Mouse (Mus musculus) forebrain, postnatal 0 days (tissue): ENCODE measurements around the gene Phlpp1. TPM values are rescaled to one million over a fixed set of nuclear protein-coding genes. Genes with fewer than 3 reads are reported as not detected.

Source experiments
- ATAC-seq: fragments of 200-750 bp; cut with Nextera tagmentation; 2 replicates; pipeline ENCODE4 v1.8.0; 2017; ENCODE audit warnings: mild to moderate bottlenecking, moderate library complexity
- DNase-seq: peaks from one replicate; pipeline ENCODE4 v3.0.0-alpha.2; 2015
- H3K27ac ChIP-seq: fragments of 300-500 bp; sonication (generic); 2 replicates; pipeline ENCODE4 v1.5.1; 2014; ENCODE audit warnings: low read depth, mild to moderate bottlenecking, antibody characterized with exemption, low read length, moderate library complexity, mixed read lengths
- H3K27me3 ChIP-seq: fragments of 300-500 bp; sonication (generic); 2 replicates; pipeline ENCODE4 v1.6.1; 2014; ENCODE audit warnings: mild to moderate bottlenecking, low read length, mixed read lengths; ENCODE audit not compliant: insufficient read depth
- H3K36me3 ChIP-seq: fragments of 300-500 bp; sonication (generic); 2 replicates; pipeline ENCODE4 v1.6.1; 2014; ENCODE audit warnings: mild to moderate bottlenecking, moderate library complexity; ENCODE audit not compliant: insufficient read depth
- H3K4me1 ChIP-seq: fragments of 300-500 bp; sonication (generic); 2 replicates; pipeline ENCODE4 v1.6.1; 2014; ENCODE audit warnings: antibody characterized with exemption; ENCODE audit not compliant: insufficient read depth
- H3K4me2 ChIP-seq: fragments of 300-500 bp; sonication (generic); 2 replicates; pipeline ENCODE4 v1.6.1; 2014; ENCODE audit warnings: low read depth, mild to moderate bottlenecking, moderate library complexity
- H3K4me3 ChIP-seq: fragments of 300-500 bp; sonication (generic); 2 replicates; pipeline ENCODE4 v1.5.1; 2014; ENCODE audit warnings: low read depth, low read length, mixed read lengths
- H3K9ac ChIP-seq: fragments of 300-500 bp; sonication (generic); 2 replicates; pipeline ENCODE4 v1.6.1; 2014; ENCODE audit warnings: mild to moderate bottlenecking
- H3K9me3 ChIP-seq: fragments of 300-500 bp; sonication (generic); 2 replicates; pipeline ENCODE4 v1.6.1; 2016; ENCODE audit warnings: low read length
- CTCF ChIP-seq: sonication (generic); IDR thresholded peaks from 2 replicates; pipeline ENCODE4 v1.5.1; 2016; ENCODE audit warnings: antibody characterized with exemption, control low read depth, low read depth
- WGBS: fragments of 180-500 bp; shearing (Covaris S2); extraction: QIAGEN DNeasy Blood & Tissue Kit; methylation state at CpG from one replicate; pipeline ENCODE4 v1.1.7; 2014; 5-methylcytosine and 5-hydroxymethylcytosine counted together
- polyA plus RNA-seq: library from polyadenylated mRNA; unstranded; fragments of >200 nt; fragmentation: Nextera tagmentation; extraction: Ambion mirVana; gene quantifications from 2 replicates; pipeline ENCODE4 v1.2.1, GENCODE M21; 2015
- total RNA-seq: library from RNA; depleted of rRNA; stranded (reverse); fragments of >200 nt; gene quantifications from 2 replicates; pipeline ENCODE4 v1.2.3, GENCODE M21; 2014; rRNA removed

Phlpp1 gene
- total RNA-seq (23.5 and 32.5 TPM in 2 replicates), polyA plus RNA-seq (3.6 and 5.1 TPM in 2 replicates)

DNA sequence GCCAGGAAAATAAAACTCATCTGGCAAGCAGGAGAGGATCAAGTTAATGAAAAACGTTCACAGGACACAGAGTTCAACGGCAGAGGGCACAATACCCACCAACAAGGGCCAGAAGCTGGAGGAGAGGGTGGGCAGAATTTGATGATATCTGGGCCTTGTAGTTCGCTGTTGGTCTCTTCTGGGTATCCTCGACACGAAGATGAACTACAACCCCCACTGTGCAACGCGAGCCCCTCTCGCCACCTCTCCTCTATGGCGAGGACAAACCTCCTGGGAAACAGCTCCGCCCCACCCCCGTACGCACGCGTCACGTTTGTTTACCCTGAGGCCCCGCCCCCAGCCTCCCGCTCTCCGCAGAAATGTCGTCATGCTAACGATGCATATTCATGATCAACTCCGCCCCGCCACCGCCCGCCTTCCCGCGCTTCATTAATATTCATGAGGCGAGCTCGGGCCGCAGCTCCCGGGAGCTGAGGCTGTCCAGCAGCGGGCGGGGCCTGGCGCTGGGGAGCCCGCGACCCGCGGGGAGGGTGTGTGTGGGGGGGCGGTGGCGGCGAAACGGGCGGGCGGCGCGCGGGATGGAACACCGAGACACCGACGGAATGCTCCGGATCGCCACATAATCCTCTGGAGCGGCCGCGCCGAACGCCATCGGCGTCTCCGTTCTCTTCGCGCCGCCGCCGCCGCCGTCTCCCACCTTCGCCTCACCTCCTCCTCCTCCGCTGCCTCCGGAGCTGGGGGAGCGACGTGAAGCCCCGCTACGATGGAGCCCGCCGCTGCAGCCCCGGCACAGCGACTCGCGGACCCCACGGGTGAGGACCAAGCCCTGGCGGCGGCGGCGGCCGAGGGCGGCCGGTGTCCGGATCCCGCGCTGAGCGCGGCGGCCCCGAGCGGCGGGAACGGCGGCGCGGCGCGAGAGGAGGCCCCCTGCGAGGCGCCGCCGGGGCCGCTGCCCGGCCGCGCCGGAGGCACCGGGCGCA, at the start of gene Phlpp1:
Gene Phlpp1, plus strand, starts transcription at position 512 of the 980 bp plus-strand sequence.
- Histone ChIP-seq H3K9ac (peak within 1 kb of the TSS; percentile 89), H3K4me3 (peak within 1 kb of the TSS; percentile 97), H3K9me3 (no peaks in the 10 kb centered on the region), H3K4me1 (peaks cover 16% of the 10 kb centered on the region), H3K4me2 (peak within 1 kb of the TSS; percentile 67), H3K27ac (peak within 1 kb of the TSS; percentile 97), H3K27me3 (no peaks in the 10 kb centered on the region), H3K36me3 (no peaks in the 10 kb centered on the region)
- 3% methylated on average over 99 of the region's 113 CpGs for WGBS
- ATAC-seq (peak; percentile 98), DNase-seq (peak; percentile 100)
- peak; percentile 80 for TF ChIP-seq CTCF

DNA sequence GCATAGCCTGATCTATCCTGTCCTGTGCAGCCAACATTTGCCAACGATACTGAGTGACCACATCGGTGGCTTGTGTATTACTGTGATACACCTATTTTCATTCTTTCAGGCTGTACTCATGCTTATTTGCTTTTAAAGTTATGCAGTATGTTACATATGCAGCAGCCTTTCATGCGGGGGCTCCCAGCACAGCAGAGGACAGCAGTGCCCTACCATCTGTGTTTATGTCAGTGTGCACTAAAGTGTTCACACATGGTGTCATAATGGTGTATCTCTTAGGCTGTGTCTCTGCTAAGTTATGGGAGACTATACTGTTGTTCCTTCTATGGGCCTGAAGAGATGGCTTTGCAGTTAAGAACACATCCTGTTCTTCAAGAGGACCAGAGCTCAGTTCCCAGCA, 45.0 kb upstream of the Phlpp1 start:
- Histone ChIP-seq H3K4me2 (no peak overlapping the region), H3K9ac (no peak overlapping the region), H3K9me3 (no peaks in the 10 kb centered on the region), H3K4me1 (no peaks in the 10 kb centered on the region), H3K4me3 (no peak overlapping the region), H3K27ac (no peak overlapping the region), H3K36me3 (no peaks in the 10 kb centered on the region), H3K27me3 (no peaks in the 10 kb centered on the region)
- DNase-seq (peak; percentile 26), ATAC-seq (peak; percentile 95)
- no peak for TF ChIP-seq CTCF
- 86% methylated on average over 3 of the region's 3 CpGs for WGBS

DNA sequence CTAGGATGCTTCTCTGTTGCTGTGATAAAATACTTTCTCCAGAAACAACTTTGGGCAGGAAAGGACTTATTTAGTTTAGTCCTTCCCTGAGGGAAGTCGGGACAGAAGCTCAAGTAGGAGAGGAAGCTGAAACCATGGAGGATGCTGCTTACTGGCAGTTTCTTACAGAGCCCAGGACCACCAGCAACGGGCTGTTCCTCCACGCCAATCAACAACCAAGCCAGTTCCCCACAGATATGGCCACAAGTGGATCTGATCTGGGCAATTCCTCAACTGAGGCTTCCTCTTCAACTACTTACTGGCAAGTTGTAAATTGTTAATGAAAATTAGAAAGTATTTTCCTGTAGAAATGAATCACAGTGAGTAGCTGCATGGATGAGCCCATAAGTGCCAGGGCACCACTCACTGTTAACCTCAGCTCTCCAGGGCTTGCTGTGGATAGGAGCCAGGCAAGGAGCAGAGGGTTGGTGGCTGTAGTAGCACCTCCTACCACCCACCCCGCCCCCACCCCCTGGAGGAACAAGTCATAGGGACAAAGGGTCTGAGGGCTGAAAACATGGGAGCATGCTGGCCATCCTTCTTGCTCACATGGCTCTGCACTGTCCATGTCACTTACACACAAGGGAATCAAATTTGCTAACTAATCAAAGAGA, 39.7 kb upstream of the Phlpp1 start:
- Histone ChIP-seq H3K27ac (no peak overlapping the region), H3K4me2 (no peak overlapping the region), H3K9ac (no peak overlapping the region), H3K36me3 (no peaks in the 10 kb centered on the region), H3K4me1 (no peaks in the 10 kb centered on the region), H3K27me3 (no peaks in the 10 kb centered on the region), H3K9me3 (no peaks in the 10 kb centered on the region), H3K4me3 (no peak overlapping the region)
- WGBS, result 76% methylated on average over 4 of the region's 4 CpGs
- no peak for ATAC-seq
- no peak for DNase-seq
- TF ChIP-seq CTCF, result no peak

DNA sequence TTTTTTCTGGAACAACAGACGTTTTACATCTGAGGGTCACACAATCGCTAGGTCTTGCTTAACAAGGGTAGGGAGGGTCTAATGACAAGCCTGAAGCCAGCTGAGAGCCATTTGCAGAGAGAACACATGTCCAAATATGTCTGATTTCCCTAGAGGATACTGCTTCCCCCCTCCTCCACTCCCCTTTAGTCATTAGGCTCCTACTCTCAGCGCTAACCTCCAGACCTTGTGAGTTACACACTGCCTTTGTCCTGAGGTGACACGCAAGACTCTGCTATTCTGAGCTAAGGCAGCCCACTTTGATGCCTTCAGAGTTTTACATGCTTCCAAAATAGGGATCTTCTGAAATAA, 39.2 kb upstream of the Phlpp1 start:
- H3K27ac ChIP-seq, result no peak overlapping the region
- H3K36me3 ChIP-seq, result no peaks in the 10 kb centered on the region
- no peaks in the 10 kb centered on the region for H3K4me1 ChIP-seq
- ATAC-seq (peak; percentile 18; the same call in 1 of the 2 replicates), DNase-seq (no peak)
- no peak overlapping the region for H3K4me2 ChIP-seq
- no peak for TF ChIP-seq CTCF
- no peaks in the 10 kb centered on the region for H3K27me3 ChIP-seq
- no peak overlapping the region for H3K9ac ChIP-seq
- no peak overlapping the region for H3K4me3 ChIP-seq
- WGBS, result 45% methylated on average over 4 of the region's 4 CpGs
- no peaks in the 10 kb centered on the region for H3K9me3 ChIP-seq

DNA sequence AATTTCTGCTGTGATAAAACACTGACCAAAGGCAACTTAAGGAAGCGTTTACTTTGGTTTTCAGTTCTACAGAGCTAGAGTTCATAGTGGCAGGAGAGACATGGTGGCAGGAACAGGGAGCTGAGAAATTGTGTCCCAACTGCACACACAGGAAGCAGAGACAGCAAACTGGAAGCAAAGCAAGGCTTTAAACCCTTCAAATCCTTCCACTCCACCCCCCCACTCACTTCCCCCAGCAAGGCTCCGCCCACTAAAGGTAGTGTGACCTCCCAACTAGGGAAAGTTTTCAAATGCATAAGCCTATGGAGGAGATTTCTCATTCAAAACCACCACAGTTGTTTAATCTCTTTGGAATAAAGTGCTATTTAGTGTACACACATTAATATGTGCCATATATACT, 32.9 kb upstream of the Phlpp1 start:
- Histone ChIP-seq H3K27me3 (no peaks in the 10 kb centered on the region), H3K4me1 (no peaks in the 10 kb centered on the region), H3K4me2 (no peak overlapping the region), H3K36me3 (no peaks in the 10 kb centered on the region), H3K9me3 (no peaks in the 10 kb centered on the region), H3K4me3 (no peak overlapping the region), H3K27ac (no peak overlapping the region), H3K9ac (no peak overlapping the region)
- TF ChIP-seq CTCF, result no peak
- 98% methylated on average over 2 of the region's 2 CpGs for WGBS
- ATAC-seq, result no peak
- DNase-seq, result no peak

DNA sequence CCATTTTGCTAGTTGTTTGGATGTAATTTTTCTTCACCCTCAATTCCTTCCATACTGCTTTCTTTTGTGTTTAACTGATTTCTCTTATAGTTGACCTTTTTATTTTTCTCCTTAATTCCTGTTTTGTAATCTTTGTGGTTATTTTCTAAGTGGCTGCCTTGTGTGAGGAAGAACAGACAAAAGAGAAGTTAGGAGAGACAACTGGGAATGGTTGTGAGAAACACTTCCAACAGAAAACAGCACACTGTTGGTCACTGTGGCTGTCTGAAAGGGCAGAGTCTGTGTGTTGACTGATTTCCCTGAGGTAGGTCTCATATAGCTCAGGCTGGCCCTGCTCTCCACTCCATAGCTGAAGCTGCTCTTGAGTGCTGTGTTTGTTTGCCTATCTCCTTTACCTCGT, 32.4 kb upstream of the Phlpp1 start:
- H3K27ac ChIP-seq, result no peak overlapping the region
- no peak overlapping the region for H3K4me2 ChIP-seq
- ATAC-seq, result no peak
- no peaks in the 10 kb centered on the region for H3K9me3 ChIP-seq
- no peak for TF ChIP-seq CTCF
- H3K36me3 ChIP-seq, result no peaks in the 10 kb centered on the region
- 77% methylated on average over 1 of the region's 1 CpGs for WGBS
- H3K4me1 ChIP-seq, result no peaks in the 10 kb centered on the region
- no peak for DNase-seq
- no peak overlapping the region for H3K9ac ChIP-seq
- H3K4me3 ChIP-seq, result no peak overlapping the region
- H3K27me3 ChIP-seq, result no peaks in the 10 kb centered on the region

DNA sequence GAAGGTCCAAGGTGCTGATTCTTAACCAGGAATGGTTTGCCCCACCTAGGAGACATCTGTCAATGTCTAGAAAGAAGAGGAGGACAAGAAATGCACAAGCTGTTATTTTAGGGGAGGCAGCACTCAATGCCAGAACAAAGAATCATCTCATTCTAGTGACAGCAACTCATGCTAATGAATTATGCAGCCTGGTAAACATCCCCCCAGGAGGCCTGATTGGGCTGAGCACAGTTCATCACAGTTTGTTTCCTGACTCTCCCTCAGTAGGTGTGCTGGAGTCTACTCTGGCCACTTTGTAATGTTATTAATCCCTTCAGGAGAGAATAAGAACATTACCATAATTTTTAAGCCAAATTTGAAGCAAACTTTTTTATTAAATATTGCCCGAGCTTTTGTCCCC, 29.5 kb upstream of the Phlpp1 start:
- no peak overlapping the region for H3K9ac ChIP-seq
- H3K27me3 ChIP-seq, result no peaks in the 10 kb centered on the region
- no peaks in the 10 kb centered on the region for H3K36me3 ChIP-seq
- no peak for TF ChIP-seq CTCF
- no peak overlapping the region for H3K4me2 ChIP-seq
- no peak overlapping the region for H3K27ac ChIP-seq
- no peaks in the 10 kb centered on the region for H3K9me3 ChIP-seq
- 0 out of 2 replicates have a peak, but pooled peaks have one; percentile 8 for ATAC-seq
- DNase-seq, result no peak
- 60% methylated on average over 1 of the region's 1 CpGs for WGBS
- H3K4me1 ChIP-seq, result no peaks in the 10 kb centered on the region
- no peak overlapping the region for H3K4me3 ChIP-seq
